10 mouse cellular contexts compared by ENCODE assay signal in genomic region chr7:37482564-37482963, GRCm38 (mm10).
DNase-seq lines count a peak whose midpoint lies in the region; TF ChIP-seq lines count a peak whose summit lies in the region.
"Had no signal": no experiment of that assay in that cellular context is flagged by ENCODE, and none has a peak within 500 bp of the region (broad histone marks: within the 10 kb centered on the region; RNA-seq: fewer than 3 reads in every experiment).

No protein-coding gene starts in this region.

- no peak overlapping the region for H3K4me3 ChIP-seq in gastrocnemius, adult 2 months
- H3K4me3 ChIP-seq in lung, adult 2 months (replicated peaks; ENCODE audit: extremely low read depth, low read depth, low read length): no peak overlapping the region
- H3K4me3 ChIP-seq: erythroblast, embryonic 14.5 days; midbrain, embryonic 15.5 days had no signal

- 81% methylated on average over 4 of the region's 4 CpGs for WGBS in lung, adult 2 months

- DNase-seq in gastrocnemius, adult 2 months: no peak
- DNase-seq in gastrocnemius, postnatal 25 days: no peak
- no peak for DNase-seq in lung, adult 2 months
- DNase-seq in lung, adult 18-20 months: no peak
- peak; percentile 72 for DNase-seq in ES-CJ7 (ENCODE audit: low read depth, low spot score)
- DNase-seq in induced T-regulatory cell, adult 2 months (ENCODE audit: low read depth): peak; percentile 22
- DNase-seq in heart, adult 9 months (ENCODE audit: low spot score in 2 of 2): no peak
- DNase-seq: layer of hippocampus, postnatal 36 days had no signal

- TF ChIP-seq POLR2A in lung, adult 2 months (IDR thresholded peaks at IDR 0.05; ENCODE audit: borderline replicate concordance, extremely low read depth, low read depth, low read length): no peak

- H3K27ac ChIP-seq in gastrocnemius, adult 2 months: no peak overlapping the region
- H3K27ac ChIP-seq: midbrain, embryonic 15.5 days had no signal

- H3K4me1 ChIP-seq in lung, adult 2 months (ENCODE audit: control insufficient read depth, insufficient read depth, low read length): no peaks in the 10 kb centered on the region
- H3K4me1 ChIP-seq: midbrain, embryonic 15.5 days had no signal

- intact Hi-C loops in gastrocnemius, adult 2 months (cut with DNase I): no loop called here

- TF ChIP-seq CTCF in gastrocnemius, adult 2 months (IDR thresholded peaks at IDR 0.05): peak; percentile 30; the same call in 1 of the 2 replicates
- TF ChIP-seq CTCF in lung, adult 2 months (IDR thresholded peaks at IDR 0.05; ENCODE audit: insufficient read depth, low read length): peak; percentile 30

Comparison
In these comparisons a context has a peak if more than half of its experiments do, and no peak if none do; other contexts are left out.
1. DNase-seq: peak in ES-CJ7 (single experiment) and induced T-regulatory cell, adult 2 months (single experiment); none in gastrocnemius, adult 2 months (single experiment), gastrocnemius, postnatal 25 days (single experiment), lung, adult 2 months (single experiment), lung, adult 18-20 months (0 of 2) and heart, adult 9 months (0 of 2).